Mouse (Mus musculus) neural tube, embryonic 13.5 days (tissue): Measurements from ENCODE around the gene Cep72. TPM values are rescaled to one million over a fixed set of nuclear protein-coding genes. Genes with fewer than 3 reads are reported as not detected.
"Not testable (repeated sequence)": the region's sequence is repeated elsewhere in the genome, so short reads cannot be mapped to it uniquely, and the experiment has no call there.

Experiments used
- ATAC-seq: fragments of 200-750 bp; cut with Nextera tagmentation; 2 replicates; pipeline ENCODE4 v1.8.0; 2017; ENCODE audit warnings: low read depth, mild to moderate bottlenecking, moderate TSS enrichment, moderate library complexity
- H3K27ac ChIP-seq: fragments of 300-500 bp; sonication (generic); replicated peaks from 2 replicates; pipeline ENCODE4 v1.5.1; 2015; ENCODE audit warnings: moderate library complexity, mild to moderate bottlenecking, inconsistent platforms
- H3K27me3 ChIP-seq: fragments of 300-500 bp; sonication (generic); 2 replicates; pipeline ENCODE4 v1.6.1; 2015; ENCODE audit warnings: mild to moderate bottlenecking, inconsistent platforms
- H3K36me3 ChIP-seq: fragments of 300-500 bp; sonication (generic); 2 replicates; pipeline ENCODE4 v1.6.1; 2015; ENCODE audit warnings: mild to moderate bottlenecking, inconsistent platforms
- H3K4me1 ChIP-seq: fragments of 300-500 bp; sonication (generic); replicated peaks from 2 replicates; pipeline ENCODE4 v1.6.1; 2015; ENCODE audit warnings: inconsistent platforms
- H3K4me2 ChIP-seq: fragments of 300-500 bp; sonication (generic); 2 replicates; pipeline ENCODE4 v1.6.1; 2015; ENCODE audit warnings: inconsistent platforms, mild to moderate bottlenecking, moderate library complexity
- H3K4me3 ChIP-seq: fragments of 300-500 bp; sonication (generic); 2 replicates; pipeline ENCODE4 v1.5.1; 2015; ENCODE audit warnings: mild to moderate bottlenecking, inconsistent platforms
- H3K9ac ChIP-seq: fragments of 300-500 bp; sonication (generic); 2 replicates; pipeline ENCODE4 v1.6.1; 2015; ENCODE audit warnings: moderate library complexity, mild to moderate bottlenecking, inconsistent platforms
- H3K9me3 ChIP-seq: fragments of 300-500 bp; sonication (generic); 2 replicates; pipeline ENCODE4 v1.6.1; 2016; ENCODE audit warnings: inconsistent platforms
- WGBS: fragments of 180-500 bp; shearing (Covaris S2); methylation state at CpG from one replicate; pipeline ENCODE4 v1.1.7; 2015; 5-methylcytosine and 5-hydroxymethylcytosine counted together
- polyA plus RNA-seq: library from polyadenylated mRNA; unstranded; fragments of >200 nt; fragmentation: Nextera tagmentation; extraction: Ambion mirVana; gene quantifications from 2 replicates; pipeline ENCODE4 v1.2.1, GENCODE M21; 2015

Cep72 gene
- polyA plus RNA-seq, 1 experiment from 2014 or later, result 7.8 TPM

GRCm38 (mm10) chr13:74071244-74071643 is 9.1 kb upstream of the Cep72 start:
- H3K4me3 ChIP-seq, H3K4me1 ChIP-seq, H3K9ac ChIP-seq, H3K27ac ChIP-seq, H3K9me3 ChIP-seq, ATAC-seq, H3K4me2 ChIP-seq, H3K27me3 ChIP-seq, H3K36me3 ChIP-seq: not testable (repeated sequence)
- 73% methylated on average over 1 of the region's 1 CpGs for WGBS

- H3K4me2 ChIP-seq, result no peak overlapping the region
- H3K4me1 ChIP-seq, result 0 out of 2 replicates have a peak, but pooled peaks cover under 1% of the 10 kb centered on the region
- 83% methylated on average over 1 of the region's 1 CpGs for WGBS
- H3K9me3 ChIP-seq, result no peaks in the 10 kb centered on the region
- no peak overlapping the region for H3K4me3 ChIP-seq
- ATAC-seq, result no peak
- no peak overlapping the region for H3K9ac ChIP-seq
- no peaks in the 10 kb centered on the region for H3K36me3 ChIP-seq
- H3K27me3 ChIP-seq, result no peaks in the 10 kb centered on the region
- no peak overlapping the region for H3K27ac ChIP-seq
Measured at GRCm38 (mm10) chr13:74066576-74066975, 4.5 kb upstream of the Cep72 start.

- Histone ChIP-seq H3K9ac (no peak overlapping the region), H3K4me1 (peaks cover 8% of the 10 kb centered on the region; the same call in 1 of the 2 replicates), H3K27me3 (no peaks in the 10 kb centered on the region), H3K36me3 (no peaks in the 10 kb centered on the region), H3K9me3 (no peaks in the 10 kb centered on the region), H3K27ac (no peak overlapping the region), H3K4me3 (no peak overlapping the region), H3K4me2 (no peak overlapping the region)
- 71% methylated on average over 1 of the region's 1 CpGs for WGBS
- no peak for ATAC-seq
Measured at GRCm38 (mm10) chr13:74063340-74064050, 1.4 kb upstream of the Cep72 start.

- no peaks in the 10 kb centered on the region for H3K9me3 ChIP-seq
- H3K4me2 ChIP-seq, result peak overlapping the region; percentile 62
- no peak for ATAC-seq
- H3K27me3 ChIP-seq, result no peaks in the 10 kb centered on the region
- 35% methylated on average over 9 of the region's 11 CpGs for WGBS
- no peak overlapping the region; the same call in 1 of the 2 replicates for H3K27ac ChIP-seq
- H3K4me3 ChIP-seq, result peak overlapping the region; percentile 66
- H3K4me1 ChIP-seq, result peaks cover 8% of the 10 kb centered on the region; the same call in 1 of the 2 replicates
- H3K9ac ChIP-seq, result peak overlapping the region; percentile 78; the same call in 1 of the 2 replicates
- H3K36me3 ChIP-seq, result peaks cover 2% of the 10 kb centered on the region; the same call in 1 of the 2 replicates
Measured at GRCm38 (mm10) chr13:74062378-74063128, 454 bp upstream of the Cep72 start.

- WGBS, result 96% methylated on average over 9 of the region's 9 CpGs
- H3K27ac ChIP-seq, result no peak overlapping the region
Measured at GRCm38 (mm10) chr13:74058081-74058480, 4.0 kb downstream of the Cep72 start.

GRCm38 (mm10) chr13:74056194-74056593 is 5.9 kb downstream of the Cep72 start:
- WGBS, result 93% methylated on average over 1 of the region's 1 CpGs
- Histone ChIP-seq H3K36me3 (peaks cover 20% of the 10 kb centered on the region), H3K9me3 (no peaks in the 10 kb centered on the region), H3K9ac (no peak overlapping the region), H3K4me3 (no peak overlapping the region), H3K27ac (no peak overlapping the region), H3K4me2 (no peak overlapping the region), H3K4me1 (peaks cover 4% of the 10 kb centered on the region; the same call in 1 of the 2 replicates), H3K27me3 (no peaks in the 10 kb centered on the region)
- ATAC-seq, result no peak

More at GRCm38 (mm10) chr13:74058081-74058480, 4.0 kb downstream of the Cep72 start:
- no peaks in the 10 kb centered on the region for H3K27me3 ChIP-seq
- peaks cover 17% of the 10 kb centered on the region; the same call in 1 of the 2 replicates for H3K36me3 ChIP-seq
- ATAC-seq, result no peak
- peaks cover 8% of the 10 kb centered on the region; the same call in 1 of the 2 replicates for H3K4me1 ChIP-seq
- no peak overlapping the region for H3K9ac ChIP-seq
- H3K4me3 ChIP-seq, result no peak overlapping the region
- H3K4me2 ChIP-seq, result no peak overlapping the region
- no peaks in the 10 kb centered on the region for H3K9me3 ChIP-seq

- Histone ChIP-seq H3K9ac (no peak overlapping the region), H3K4me2 (no peak overlapping the region), H3K4me1 (no peaks in the 10 kb centered on the region), H3K27ac (no peak overlapping the region), H3K36me3 (peaks cover 48% of the 10 kb centered on the region), H3K4me3 (no peak overlapping the region), H3K9me3 (no peaks in the 10 kb centered on the region), H3K27me3 (no peaks in the 10 kb centered on the region)
- WGBS, result 93% methylated on average over 3 of the region's 3 CpGs
- ATAC-seq, result no peak
Measured at GRCm38 (mm10) chr13:74039926-74040325, 22.2 kb downstream of the Cep72 start.

GRCm38 (mm10) chr13:74035776-74036175 is 26.3 kb downstream of the Cep72 start:
- no peaks in the 10 kb centered on the region for H3K9me3 ChIP-seq
- no peak overlapping the region for H3K27ac ChIP-seq
- no peak for ATAC-seq
- H3K4me3 ChIP-seq, result no peak overlapping the region
- H3K36me3 ChIP-seq, result peaks cover 48% of the 10 kb centered on the region
- no peaks in the 10 kb centered on the region for H3K4me1 ChIP-seq
- H3K4me2 ChIP-seq, result no peak overlapping the region
- H3K27me3 ChIP-seq, result no peaks in the 10 kb centered on the region
- no peak overlapping the region for H3K9ac ChIP-seq
- 95% methylated on average over 2 of the region's 2 CpGs for WGBS

- no peak for ATAC-seq
- Histone ChIP-seq H3K36me3 (peaks cover 37% of the 10 kb centered on the region), H3K27me3 (no peaks in the 10 kb centered on the region), H3K27ac (no peak overlapping the region), H3K4me1 (no peaks in the 10 kb centered on the region), H3K9ac (no peak overlapping the region), H3K4me2 (no peak overlapping the region), H3K9me3 (no peaks in the 10 kb centered on the region), H3K4me3 (no peak overlapping the region)
- 73% methylated on average over 2 of the region's 2 CpGs for WGBS
Measured at GRCm38 (mm10) chr13:74034756-74035155, 27.3 kb downstream of the Cep72 start.

GRCm38 (mm10) chr13:74031133-74031532 is 31.0 kb downstream of the Cep72 start:
- Histone ChIP-seq H3K4me2 (no peak overlapping the region), H3K4me1 (no peaks in the 10 kb centered on the region), H3K36me3 (peaks cover 30% of the 10 kb centered on the region), H3K9ac (no peak overlapping the region), H3K27ac (no peak overlapping the region), H3K9me3 (no peaks in the 10 kb centered on the region), H3K4me3 (no peak overlapping the region), H3K27me3 (no peaks in the 10 kb centered on the region)
- WGBS, result 79% methylated on average over 8 of the region's 8 CpGs
- no peak for ATAC-seq

GRCm38 (mm10) chr13:74030691-74031090 is 31.4 kb downstream of the Cep72 start:
- ATAC-seq, result no peak
- WGBS, result 90% methylated on average over 7 of the region's 7 CpGs
- no peaks in the 10 kb centered on the region for H3K27me3 ChIP-seq

GRCm38 (mm10) chr13:74029013-74029412 is 33.1 kb downstream of the Cep72 start:
- H3K9me3 ChIP-seq, result no peaks in the 10 kb centered on the region
- H3K27ac ChIP-seq, result no peak overlapping the region
- WGBS, result 88% methylated on average over 2 of the region's 2 CpGs
- H3K4me3 ChIP-seq, result no peak overlapping the region
- no peak overlapping the region for H3K9ac ChIP-seq
- H3K4me2 ChIP-seq, result no peak overlapping the region
- peaks cover 11% of the 10 kb centered on the region for H3K4me1 ChIP-seq
- no peak for ATAC-seq
- H3K36me3 ChIP-seq, result peaks cover 24% of the 10 kb centered on the region
- no peaks in the 10 kb centered on the region for H3K27me3 ChIP-seq

More at GRCm38 (mm10) chr13:74030691-74031090, 31.4 kb downstream of the Cep72 start:
- Histone ChIP-seq H3K36me3 (peaks cover 28% of the 10 kb centered on the region), H3K4me3 (no peak overlapping the region), H3K9ac (no peak overlapping the region), H3K9me3 (no peaks in the 10 kb centered on the region), H3K4me1 (no peaks in the 10 kb centered on the region), H3K27ac (no peak overlapping the region), H3K4me2 (no peak overlapping the region)
